Mouse (Mus musculus) forebrain, embryonic 11.5 days (tissue): ENCODE results near the gene Rbm26. TPM values are rescaled to one million over a fixed set of nuclear protein-coding genes. Genes with fewer than 3 reads are reported as not detected.

Experiments
- ATAC-seq: fragments of 200-750 bp; cut with Nextera tagmentation; replicated peaks from 2 replicates; pipeline ENCODE4 v1.8.0; 2017; ENCODE audit warnings: moderate TSS enrichment; ENCODE audit not compliant: low FRiP score
- DNase-seq: peaks from one replicate; pipeline ENCODE4 v3.0.0-alpha.2; 2017; ENCODE audit warnings: low spot score
- H3K27ac ChIP-seq: fragments of 300-500 bp; sonication (generic); 2 replicates; pipeline ENCODE4 v1.5.1; 2014; ENCODE audit warnings: low read depth, low read length
- H3K27me3 ChIP-seq: fragments of 300-500 bp; sonication (generic); 2 replicates; pipeline ENCODE4 v1.6.1; 2014; ENCODE audit warnings: mild to moderate bottlenecking, low read length, mixed read lengths; ENCODE audit not compliant: control insufficient read depth, insufficient read depth
- H3K36me3 ChIP-seq: fragments of 300-500 bp; sonication (generic); 2 replicates; pipeline ENCODE4 v1.6.1; 2014; ENCODE audit warnings: mild to moderate bottlenecking, low read length, moderate library complexity, mixed read lengths; ENCODE audit not compliant: control insufficient read depth, insufficient read depth
- H3K4me1 ChIP-seq: fragments of 300-500 bp; sonication (generic); replicated peaks from 2 replicates; pipeline ENCODE4 v1.6.1; 2014; ENCODE audit warnings: low read length, mixed read lengths; ENCODE audit not compliant: control insufficient read depth, insufficient read depth
- H3K4me2 ChIP-seq: fragments of 300-500 bp; sonication (generic); 2 replicates; pipeline ENCODE4 v1.6.1; 2014; ENCODE audit warnings: low read depth, mild to moderate bottlenecking, low read length, moderate library complexity, mixed read lengths; ENCODE audit not compliant: severe bottlenecking
- H3K4me3 ChIP-seq: fragments of 300-500 bp; sonication (generic); 2 replicates; pipeline ENCODE4 v1.5.1; 2014; ENCODE audit warnings: low read depth, low read length
- H3K9ac ChIP-seq: fragments of 300-500 bp; sonication (generic); 2 replicates; pipeline ENCODE4 v1.6.1; 2014; ENCODE audit warnings: low read length
- H3K9me3 ChIP-seq: fragments of 300-500 bp; sonication (generic); 2 replicates; pipeline ENCODE4 v1.6.1; 2016; ENCODE audit warnings: low read length, mixed read lengths; ENCODE audit not compliant: control insufficient read depth
- WGBS: fragments of 180-500 bp; shearing (Covaris S2); extraction: QIAGEN DNeasy Blood & Tissue Kit; methylation state at CpG from one replicate; pipeline ENCODE4 v1.1.7; 2014; 5-methylcytosine and 5-hydroxymethylcytosine counted together
- polyA plus RNA-seq: library from polyadenylated mRNA; unstranded; fragments of >200 nt; fragmentation: Nextera tagmentation; extraction: Ambion mirVana; gene quantifications from 2 replicates; pipeline ENCODE4 v1.2.1, GENCODE M21; 2014

Rbm26 gene
- polyA plus RNA-seq, 1 experiment from 2014 or later: 48.7 TPM

- H3K9ac ChIP-seq: no peak overlapping the region
- ATAC-seq (no peak), DNase-seq (no peak)
- H3K27me3 ChIP-seq: no peaks in the 10 kb centered on the region
- peaks cover 7% of the 10 kb centered on the region for H3K4me1 ChIP-seq
- H3K4me3 ChIP-seq: no peak overlapping the region
- H3K4me2 ChIP-seq: no peak overlapping the region
- H3K36me3 ChIP-seq: no peaks in the 10 kb centered on the region
- 59% methylated on average over 7 of the region's 7 CpGs for WGBS
- no peaks in the 10 kb centered on the region for H3K9me3 ChIP-seq
- no peak overlapping the region for H3K27ac ChIP-seq
These were observed 1.9 kb upstream of the Rbm26 start for GRCm38 (mm10) chr14:105178996-105179395.

GRCm38 (mm10) chr14:105176381-105177168 lies 552 bp downstream of the Rbm26 start:
- whole genome bisulfite sequencing: under 1% methylated on average over 72 of the region's 74 CpGs

GRCm38 (mm10) chr14:105167181-105167580 lies 9.9 kb downstream of the Rbm26 start:
- Histone ChIP-seq H3K9me3 (no peaks in the 10 kb centered on the region), H3K4me2 (no peak overlapping the region), H3K36me3 (no peaks in the 10 kb centered on the region), H3K4me1 (0 out of 2 replicates have a peak, but pooled peaks cover 2% of the 10 kb centered on the region), H3K27me3 (no peaks in the 10 kb centered on the region), H3K4me3 (no peak overlapping the region), H3K9ac (no peak overlapping the region), H3K27ac (no peak overlapping the region)
- 100% methylated on average over 1 of the region's 1 CpGs for WGBS
- ATAC-seq: no peak
- no peak for DNase-seq

More at GRCm38 (mm10) chr14:105176381-105177168, 552 bp downstream of the Rbm26 start:
- peak overlapping the region; percentile 88 for H3K27ac ChIP-seq
- H3K36me3 ChIP-seq: no peaks in the 10 kb centered on the region
- no peaks in the 10 kb centered on the region for H3K27me3 ChIP-seq
- DNase-seq (peak; percentile 74), ATAC-seq (peak; percentile 84)
- no peaks in the 10 kb centered on the region for H3K9me3 ChIP-seq
- H3K4me2 ChIP-seq: peak overlapping the region; percentile 67
- H3K4me3 ChIP-seq: peak overlapping the region; percentile 97
- peak overlapping the region; percentile 98 for H3K9ac ChIP-seq
- H3K4me1 ChIP-seq: peaks cover 7% of the 10 kb centered on the region

- no peak; the same call in 1 of the 2 replicates for ATAC-seq
- H3K36me3 ChIP-seq: no peaks in the 10 kb centered on the region
- 68% methylated on average over 4 of the region's 4 CpGs for WGBS
- 0 out of 2 replicates have a peak, but pooled peaks cover 2% of the 10 kb centered on the region for H3K4me1 ChIP-seq
- H3K27ac ChIP-seq: no peak overlapping the region
- H3K4me3 ChIP-seq: no peak overlapping the region
- no peak overlapping the region for H3K4me2 ChIP-seq
- H3K9me3 ChIP-seq: no peaks in the 10 kb centered on the region
- no peak for DNase-seq
- no peak overlapping the region for H3K9ac ChIP-seq
- no peaks in the 10 kb centered on the region for H3K27me3 ChIP-seq
These were observed 12.3 kb downstream of the Rbm26 start for GRCm38 (mm10) chr14:105164793-105165192.

- Histone ChIP-seq H3K4me3 (no peak overlapping the region), H3K9ac (no peak overlapping the region), H3K4me2 (no peak overlapping the region), H3K4me1 (0 out of 2 replicates have a peak, but pooled peaks cover 2% of the 10 kb centered on the region), H3K27me3 (no peaks in the 10 kb centered on the region), H3K27ac (no peak overlapping the region), H3K9me3 (no peaks in the 10 kb centered on the region), H3K36me3 (no peaks in the 10 kb centered on the region; the same call in 1 of the 2 replicates)
- WGBS: 87% methylated on average over 1 of the region's 1 CpGs
- ATAC-seq (no peak), DNase-seq (no peak)
These were observed 15.8 kb downstream of the Rbm26 start for GRCm38 (mm10) chr14:105161334-105161733.

- DNase-seq (no peak), ATAC-seq (no peak)
- WGBS: 94% methylated on average over 2 of the region's 2 CpGs
- Histone ChIP-seq H3K9ac (no peak overlapping the region), H3K9me3 (no peaks in the 10 kb centered on the region), H3K4me1 (no peaks in the 10 kb centered on the region), H3K36me3 (no peaks in the 10 kb centered on the region; the same call in 1 of the 2 replicates), H3K27ac (no peak overlapping the region), H3K27me3 (no peaks in the 10 kb centered on the region), H3K4me2 (no peak overlapping the region), H3K4me3 (no peak overlapping the region)
These were observed 18.6 kb downstream of the Rbm26 start for GRCm38 (mm10) chr14:105158526-105158925.

- no peaks in the 10 kb centered on the region for H3K36me3 ChIP-seq
These were observed 43.1 kb downstream of the Rbm26 start for GRCm38 (mm10) chr14:105134076-105134475.

GRCm38 (mm10) chr14:105127715-105128385 lies 49.3 kb downstream of the Rbm26 start:
- WGBS: 85% methylated on average over 3 of the region's 4 CpGs
- Histone ChIP-seq H3K36me3 (no peaks in the 10 kb centered on the region; the same call in 1 of the 2 replicates), H3K27ac (no peak overlapping the region), H3K9me3 (no peaks in the 10 kb centered on the region), H3K4me1 (no peaks in the 10 kb centered on the region), H3K4me3 (no peak overlapping the region), H3K9ac (no peak overlapping the region), H3K4me2 (no peak overlapping the region), H3K27me3 (no peaks in the 10 kb centered on the region)
- DNase-seq (no peak), ATAC-seq (no peak)

More at GRCm38 (mm10) chr14:105134076-105134475, 43.1 kb downstream of the Rbm26 start:
- no peak overlapping the region for H3K9ac ChIP-seq
- no peaks in the 10 kb centered on the region for H3K27me3 ChIP-seq
- H3K4me2 ChIP-seq: no peak overlapping the region
- H3K9me3 ChIP-seq: no peaks in the 10 kb centered on the region
- no peak for ATAC-seq
- DNase-seq: no peak
- no peaks in the 10 kb centered on the region for H3K4me1 ChIP-seq
- 94% methylated on average over 3 of the region's 3 CpGs for whole genome bisulfite sequencing
- H3K4me3 ChIP-seq: no peak overlapping the region
- H3K27ac ChIP-seq: no peak overlapping the region
